Mouse (Mus musculus) myocyte (in vitro differentiated cells): ENCODE measurements around the gene Trappc10. TPM values are rescaled to one million over a fixed set of nuclear protein-coding genes. Genes with fewer than 3 reads are reported as not detected.

ENCODE experiments used
- H3K27me3 ChIP-seq: one replicate; pipeline ENCODE4 v1.6.1; 2011; ENCODE audit not compliant: control insufficient read depth, insufficient read depth, insufficient read length
- H3K36me3 ChIP-seq: one replicate; pipeline ENCODE4 v1.6.1; 2011; ENCODE audit not compliant: control insufficient read depth, insufficient read depth
- H3K4me2 ChIP-seq: one replicate; pipeline ENCODE4 v1.6.1; 2011; ENCODE audit warnings: low read depth, control low read depth
- H3K4me3 ChIP-seq: one replicate; pipeline ENCODE4 v1.5.1; 2011; ENCODE audit warnings: mild to moderate bottlenecking, control low read depth, moderate library complexity
- H3K79me2 ChIP-seq: one replicate; pipeline ENCODE4 v1.6.1; 2011; ENCODE audit not compliant: control insufficient read depth, insufficient read depth
- H3ac ChIP-seq: one replicate; pipeline ENCODE4 v1.6.1; 2011; ENCODE audit not compliant: control insufficient read depth, insufficient read length
- CEBPB ChIP-seq: IDR thresholded peaks from 2 replicates; pipeline ENCODE4 v1.6.1; 2011; ENCODE audit warnings: mild to moderate bottlenecking, moderate library complexity; ENCODE audit not compliant: poor library complexity, insufficient read depth, severe bottlenecking
- E2F4 ChIP-seq: IDR thresholded peaks from one replicate; pipeline ENCODE4 v1.6.1; 2011; ENCODE audit warnings: mild to moderate bottlenecking, control low read depth, moderate library complexity; ENCODE audit not compliant: insufficient read depth
- MAX ChIP-seq: IDR thresholded peaks from one replicate; pipeline ENCODE4 v1.6.1; 2011; ENCODE audit warnings: low read depth, mild to moderate bottlenecking, control low read depth
- MYOD1 ChIP-seq, 3 experiments: IDR thresholded peaks; one replicate each; pipeline ENCODE4 v1.6.1; 2011; ENCODE audit warnings: control low read depth in 2 of 3, low read depth in 2 of 3, mild to moderate bottlenecking in 2 of 3, moderate library complexity in 1 of 3; ENCODE audit not compliant: insufficient read length in 2 of 3, control insufficient read depth in 1 of 3
- MYOG ChIP-seq, 3 experiments: IDR thresholded peaks; one replicate each; pipeline ENCODE4 v1.6.1; 2011; ENCODE audit warnings: control low read depth in 2 of 3, low read depth in 2 of 3, mild to moderate bottlenecking in 2 of 3; ENCODE audit not compliant: insufficient read length in 2 of 3, control insufficient read depth in 1 of 3, insufficient read depth in 1 of 3
- POLR2A ChIP-seq: IDR thresholded peaks from one replicate; pipeline ENCODE4 v1.6.1; 2011; ENCODE audit warnings: low read depth, mild to moderate bottlenecking, control low read depth, moderate library complexity; ENCODE audit not compliant: insufficient read length
- POLR2AphosphoS2 ChIP-seq: IDR thresholded peaks from one replicate; pipeline ENCODE4 v1.6.1; 2011; ENCODE audit warnings: low read depth, control low read depth; ENCODE audit not compliant: insufficient read length
- REST ChIP-seq: IDR thresholded peaks from one replicate; pipeline ENCODE4 v1.6.1; 2011; ENCODE audit warnings: mild to moderate bottlenecking, control low read depth, moderate library complexity; ENCODE audit not compliant: insufficient read depth, insufficient read length
- SRF ChIP-seq: IDR thresholded peaks from one replicate; pipeline ENCODE4 v1.6.1; 2011; ENCODE audit warnings: low read depth; ENCODE audit not compliant: control insufficient read depth, insufficient read length
- TCF12 ChIP-seq: IDR thresholded peaks from one replicate; pipeline ENCODE4 v1.6.1; 2011; ENCODE audit warnings: mild to moderate bottlenecking, control low read depth; ENCODE audit not compliant: poor library complexity, insufficient read depth, severe bottlenecking
- TCF3 ChIP-seq: IDR thresholded peaks from one replicate; pipeline ENCODE4 v1.6.1; 2011; ENCODE audit warnings: low read depth, control low read depth; ENCODE audit not compliant: insufficient read length
- USF1 ChIP-seq: IDR thresholded peaks from one replicate; pipeline ENCODE4 v1.6.1; 2011; ENCODE audit warnings: low read depth, mild to moderate bottlenecking, control low read depth, moderate library complexity
- polyA plus RNA-seq: library from polyadenylated mRNA; unstranded; fragments of >200 nt; fragmentation: generic; extraction: Trizol; gene quantifications from one replicate; pipeline ENCODE4 v1.2.1, GENCODE M21; 2012; ENCODE audit warnings: missing spikeins

Trappc10 gene
- polyA plus RNA-seq, 1 experiment, result 24.6 TPM

DNA sequence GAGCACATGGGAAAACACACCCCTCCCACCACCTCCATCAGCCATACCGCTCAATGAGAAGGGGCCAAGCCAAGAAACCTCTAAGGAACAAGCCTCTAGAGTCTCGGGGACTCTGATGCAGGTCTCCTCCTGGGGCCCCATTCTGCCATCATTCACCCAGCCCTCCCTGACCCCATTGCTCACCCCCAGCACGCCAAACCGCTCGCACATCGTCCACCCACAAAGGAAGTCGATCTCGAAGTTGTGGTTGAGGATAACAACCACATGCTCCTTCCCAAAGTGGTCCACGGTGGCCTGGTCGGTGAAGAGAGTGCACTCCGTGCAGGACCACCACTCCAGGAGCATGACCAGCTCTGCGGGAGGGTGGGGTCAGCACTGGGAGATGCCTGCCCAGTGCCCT is 40.4 kb upstream of the Trappc10 start:
- no peak overlapping the region for H3K4me3 ChIP-seq
- H3K36me3 ChIP-seq, result peaks cover 8% of the 10 kb centered on the region
- H3K27me3 ChIP-seq, result no peaks in the 10 kb centered on the region
- no peaks in the 10 kb centered on the region for H3K79me2 ChIP-seq
- H3K4me2 ChIP-seq, result no peak overlapping the region
- no peak overlapping the region for H3ac ChIP-seq
- TF ChIP-seq TCF12, result no peak
- TF ChIP-seq MYOD1 (IDR thresholded peaks at IDR 0.05; ENCODE audit: control insufficient read depth in 1 of 3, insufficient read length in 2 of 3, low read depth in 2 of 3), result no peak
- no peak for TF ChIP-seq USF1
- no peak for TF ChIP-seq CEBPB
- no peak for TF ChIP-seq TCF3
- TF ChIP-seq POLR2A, result no peak
- TF ChIP-seq POLR2AphosphoS2, result no peak

DNA sequence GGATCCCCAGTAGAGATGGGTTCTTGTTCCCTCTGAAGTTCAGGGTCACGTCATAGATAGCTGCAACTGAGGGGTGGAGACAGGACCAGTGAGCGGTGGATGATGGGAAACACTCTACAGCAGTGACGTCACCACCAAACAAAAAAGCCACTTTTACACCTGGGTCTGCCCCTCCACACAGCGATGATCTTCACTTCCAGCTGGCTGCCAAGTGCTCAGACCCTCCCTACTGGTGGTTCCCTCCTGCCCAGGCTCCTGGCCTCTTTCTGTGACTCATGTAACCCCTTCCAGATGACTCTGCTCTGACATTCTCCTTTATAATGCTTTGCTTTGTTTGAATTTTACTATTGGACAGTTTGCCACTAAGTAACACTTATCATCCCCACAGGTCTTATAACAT is 38.0 kb upstream of the Trappc10 start:
- peaks cover 13% of the 10 kb centered on the region for H3K36me3 ChIP-seq
- no peak overlapping the region for H3K4me3 ChIP-seq
- no peaks in the 10 kb centered on the region for H3K79me2 ChIP-seq
- H3ac ChIP-seq, result no peak overlapping the region
- TF ChIP-seq MYOD1 (IDR thresholded peaks at IDR 0.05; ENCODE audit: control insufficient read depth in 1 of 3, insufficient read length in 2 of 3, low read depth in 2 of 3) (no peak), SRF (no peak), MYOG (IDR thresholded peaks at IDR 0.05; ENCODE audit: control insufficient read depth in 1 of 3, insufficient read depth in 1 of 3, insufficient read length in 2 of 3, low read depth in 2 of 3) (no peak)
- no peak overlapping the region for H3K4me2 ChIP-seq
- H3K27me3 ChIP-seq, result no peaks in the 10 kb centered on the region

DNA sequence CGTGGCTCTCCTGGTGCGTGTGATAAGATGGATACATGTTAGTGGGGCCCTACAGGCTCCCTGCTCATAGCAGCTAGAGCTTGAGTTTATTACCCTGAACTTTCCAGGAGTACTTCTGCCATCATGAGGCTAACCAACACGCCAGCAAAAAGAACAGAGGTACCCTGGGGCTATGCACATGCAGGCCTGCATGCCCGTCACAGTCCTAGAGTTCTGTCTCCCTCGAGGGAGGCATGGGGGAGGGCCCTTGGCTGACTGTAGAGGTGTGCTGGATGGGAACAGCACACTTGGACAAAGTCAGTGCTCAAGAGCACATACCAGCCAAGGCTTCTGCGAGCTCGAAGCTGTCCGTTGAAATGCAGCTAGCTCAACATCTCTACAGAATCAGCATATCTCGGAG is 36.0 kb upstream of the Trappc10 start:
- TF ChIP-seq CEBPB, result no peak
- no peak for TF ChIP-seq E2F4
- no peak for TF ChIP-seq SRF
- no peak for TF ChIP-seq TCF12
- TF ChIP-seq MYOD1 (IDR thresholded peaks at IDR 0.05; ENCODE audit: control insufficient read depth in 1 of 3, insufficient read length in 2 of 3, low read depth in 2 of 3), result no peak
- no peak for TF ChIP-seq MYOG (IDR thresholded peaks at IDR 0.05; ENCODE audit: control insufficient read depth in 1 of 3, insufficient read depth in 1 of 3, insufficient read length in 2 of 3, low read depth in 2 of 3)
- TF ChIP-seq TCF3, result no peak
- no peak for TF ChIP-seq POLR2AphosphoS2
- TF ChIP-seq MAX, result no peak
- no peak for TF ChIP-seq REST
- H3K36me3 ChIP-seq, result peaks cover 19% of the 10 kb centered on the region
- H3K4me3 ChIP-seq, result no peak overlapping the region

GRCm38 (mm10) chr10:78279210-78279609 is 34.8 kb upstream of the Trappc10 start:
- Histone ChIP-seq H3K79me2 (no peaks in the 10 kb centered on the region), H3ac (no peak overlapping the region), H3K4me3 (no peak overlapping the region), H3K4me2 (no peak overlapping the region), H3K36me3 (peaks cover 19% of the 10 kb centered on the region), H3K27me3 (no peaks in the 10 kb centered on the region)
- TF ChIP-seq TCF3 (no peak), POLR2AphosphoS2 (peak; percentile 46)

More for the DNA sequence above, 36.0 kb upstream of the Trappc10 start:
- no peaks in the 10 kb centered on the region for H3K27me3 ChIP-seq
- no peak overlapping the region for H3ac ChIP-seq
- H3K79me2 ChIP-seq, result no peaks in the 10 kb centered on the region
- no peak overlapping the region for H3K4me2 ChIP-seq

- no peak overlapping the region for H3K4me3 ChIP-seq
- no peak overlapping the region for H3ac ChIP-seq
- no peaks in the 10 kb centered on the region for H3K79me2 ChIP-seq
- H3K27me3 ChIP-seq, result no peaks in the 10 kb centered on the region
- no peak for TF ChIP-seq SRF
- H3K36me3 ChIP-seq, result peaks cover 19% of the 10 kb centered on the region
- no peak overlapping the region for H3K4me2 ChIP-seq
Measured at GRCm38 (mm10) chr10:78277835-78278234, 33.4 kb upstream of the Trappc10 start.

DNA sequence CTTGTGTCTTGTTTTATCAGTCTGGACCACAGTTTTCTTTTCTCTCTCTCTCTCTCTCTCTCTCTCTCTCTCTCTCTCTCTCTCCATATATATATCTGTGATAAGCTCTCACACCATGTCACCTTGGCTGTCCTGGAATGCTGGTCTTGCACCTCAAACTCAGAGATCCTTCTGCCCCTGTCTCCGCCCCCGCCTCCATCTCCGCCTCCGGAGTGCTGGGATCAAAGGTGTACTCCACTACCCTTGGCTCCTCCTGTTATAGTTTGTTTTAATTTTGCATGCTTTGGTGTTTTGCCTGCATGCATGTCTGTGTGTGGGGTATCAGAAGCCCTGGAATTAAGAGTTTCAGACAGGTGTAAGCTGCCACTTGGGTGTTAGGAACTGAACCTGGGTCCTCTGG is 31.8 kb upstream of the Trappc10 start:
- no peaks in the 10 kb centered on the region for H3K79me2 ChIP-seq
- no peaks in the 10 kb centered on the region for H3K27me3 ChIP-seq
- H3K4me2 ChIP-seq, result no peak overlapping the region
- TF ChIP-seq SRF, result no peak
- H3K36me3 ChIP-seq, result peaks cover 19% of the 10 kb centered on the region
- H3ac ChIP-seq, result no peak overlapping the region
- H3K4me3 ChIP-seq, result no peak overlapping the region

DNA sequence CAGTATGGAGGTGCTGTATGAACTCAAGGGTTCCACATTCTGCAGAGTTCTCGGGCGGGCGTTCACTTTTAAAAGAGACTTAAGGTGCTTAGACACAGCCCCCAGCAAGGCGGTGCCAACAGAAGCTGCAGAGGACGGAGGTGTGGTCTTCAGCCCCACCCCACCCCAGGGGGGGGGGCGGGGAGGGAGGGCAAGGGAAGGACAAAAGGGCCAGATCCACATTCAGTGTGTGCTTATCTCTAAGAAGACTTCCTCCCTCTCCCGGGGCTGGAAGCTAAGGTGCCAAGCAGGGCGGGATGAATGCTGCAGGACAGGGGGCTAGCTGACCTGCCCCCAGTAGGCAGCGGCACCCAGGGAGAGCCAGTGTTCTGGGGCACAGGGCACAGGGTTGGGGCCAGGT is 28.5 kb upstream of the Trappc10 start:
- H3K36me3 ChIP-seq, result peaks cover 11% of the 10 kb centered on the region
- no peak overlapping the region for H3K4me2 ChIP-seq
- H3ac ChIP-seq, result no peak overlapping the region
- H3K79me2 ChIP-seq, result no peaks in the 10 kb centered on the region
- H3K4me3 ChIP-seq, result no peak overlapping the region
- TF ChIP-seq E2F4, result no peak
- TF ChIP-seq SRF, result no peak
- no peak for TF ChIP-seq POLR2A
- TF ChIP-seq USF1, result no peak
- no peak for TF ChIP-seq MYOD1 (IDR thresholded peaks at IDR 0.05; ENCODE audit: control insufficient read depth in 1 of 3, insufficient read length in 2 of 3, low read depth in 2 of 3)
- no peak for TF ChIP-seq MYOG (IDR thresholded peaks at IDR 0.05; ENCODE audit: control insufficient read depth in 1 of 3, insufficient read depth in 1 of 3, insufficient read length in 2 of 3, low read depth in 2 of 3)
- no peak for TF ChIP-seq MAX
- TF ChIP-seq CEBPB, result no peak
- TF ChIP-seq POLR2AphosphoS2, result no peak
- TF ChIP-seq TCF12, result no peak
- no peak for TF ChIP-seq TCF3
- no peak for TF ChIP-seq REST
- no peaks in the 10 kb centered on the region for H3K27me3 ChIP-seq
